Comparison of ENCODE assay signal across 16 mouse cellular contexts in genomic region chr10:40077346-40077959, GRCm38 (mm10). TPM values are rescaled to one million over a fixed set of nuclear protein-coding genes. Genes with fewer than 3 reads are reported as not detected.
A peak's percentile ranks its signal among the peaks of the same experiment; 100 is the strongest.
DNase-seq lines count a peak whose midpoint lies in the region; ATAC-seq and TF ChIP-seq lines count a peak whose summit lies in the region.
"Had no signal": no experiment of that assay in that cellular context is flagged by ENCODE, and none has a peak within 500 bp of the region (broad histone marks: within the 10 kb centered on the region; RNA-seq: fewer than 3 reads in every experiment).

No protein-coding gene starts in this region.

- no peak for TF ChIP-seq POLR2A in liver, adult 2 months (IDR thresholded peaks at IDR 0.05; ENCODE audit: extremely low read depth, insufficient read depth, low read length)

- no peak overlapping the region for H3K4me3 ChIP-seq in liver, adult 2 months (ENCODE audit: insufficient read depth, low read depth, low read length)
- H3K4me3 ChIP-seq: embryonic facial prominence, embryonic 13.5 days; forebrain, embryonic 13.5 days; left cerebral cortex, adult 2 months; neural tube, embryonic 15.5 days had no signal

- peaks cover under 1% of the 10 kb centered on the region; the same call in 1 of the 2 replicates for H3K79me2 ChIP-seq in liver, adult 2 months (ENCODE audit: control insufficient read depth, insufficient read depth, low read length)

- no peaks in the 10 kb centered on the region for H3K27me3 ChIP-seq in liver, adult 2 months (ENCODE audit: control insufficient read depth, insufficient read depth, low read length)
- H3K27me3 ChIP-seq: embryonic facial prominence, embryonic 13.5 days; forebrain, embryonic 13.5 days; neural tube, embryonic 15.5 days had no signal

- TF ChIP-seq CTCF in liver, adult 2 months (IDR thresholded peaks at IDR 0.05; ENCODE audit: low read depth, low read length) = no peak

- H3K4me1 ChIP-seq in liver, adult 2 months (ENCODE audit: control insufficient read depth, insufficient read depth, low read length) = peaks cover 24% of the 10 kb centered on the region
- H3K4me1 ChIP-seq: forebrain, embryonic 13.5 days had no signal

- no peak overlapping the region for H3K9ac ChIP-seq in liver, adult 2 months (ENCODE audit: low read depth, low read length)
- H3K9ac ChIP-seq: embryonic facial prominence, embryonic 13.5 days; forebrain, embryonic 13.5 days; neural tube, embryonic 15.5 days had no signal

- no peak overlapping the region for H3K27ac ChIP-seq in liver, adult 2 months (replicated peaks; ENCODE audit: insufficient read depth, low read depth, low read length)
- H3K27ac ChIP-seq: embryonic facial prominence, embryonic 13.5 days; forebrain, embryonic 13.5 days; left cerebral cortex, adult 2 months; neural tube, embryonic 15.5 days had no signal

- WGBS in liver, adult 2 months = 12% methylated on average over 4 of the region's 4 CpGs

- peak; percentile 38 for DNase-seq in kidney, postnatal 14 days
- DNase-seq in kidney, adult 11 months = no peak
- peak; percentile 58 for DNase-seq in gonadal fat pad, adult 2 months (ENCODE audit: low read depth)
- peak; percentile 96 for DNase-seq in liver, adult 2 months (ENCODE audit: extremely low read depth, low read depth, low spot score)
- DNase-seq in c-Kit-positive CD71-positive TER-119-positive erythroid progenitor cells, embryonic 14.5 days (ENCODE audit: low spot score) = no peak
- DNase-seq in right cerebral cortex, adult 18-20 months = no peak
- DNase-seq: cerebellum, postnatal 25 days; heart, postnatal 10 days; midbrain, embryonic 14.5 days; right cerebral cortex, postnatal 25 days had no signal

- H3K36me3 ChIP-seq in liver, adult 2 months (ENCODE audit: control insufficient read depth, insufficient read depth, low read length) = peaks cover 15% of the 10 kb centered on the region; the same call in 1 of the 2 replicates
- H3K36me3 ChIP-seq: embryonic facial prominence, embryonic 13.5 days; neural tube, embryonic 15.5 days had no signal

- ATAC-seq in neutrophil, adult 5-6 weeks (ENCODE audit: extremely low read depth, insufficient number of reproducible peaks, low FRiP score, poor library complexity, severe bottlenecking) = peak; percentile 93
- ATAC-seq in erythroid progenitor cell, adult 5-6 weeks (replicated peaks; ENCODE audit: low FRiP score, poor library complexity, severe bottlenecking) = no peak
- ATAC-seq: forebrain, embryonic 13.5 days had no signal

RNA-seq across cellular contexts. Expression of gene Mfsd4b1, which starts 52.4 kb away (rescaled TPM):
- polyA plus RNA-seq in gonadal fat pad, adult 2 months (2012; rRNA removed) = 0.85 and 1.6 TPM in 2 replicates
- 47.8 and 48.0 TPM in 2 replicates for total RNA-seq in liver, adult 2 months (2014; rRNA removed)
- 28.7 and 30.2 TPM in 2 replicates for polyA plus RNA-seq in liver, adult 2 months (2012; rRNA removed)
- total RNA-seq in neutrophil, adult 5-6 weeks (2017) = not detected in 2 replicates
- total RNA-seq in erythroid progenitor cell, adult 5-6 weeks (2015; ENCODE audit: low replicate concordance) = not detected in 2 replicates
- not detected in 2 replicates for total RNA-seq in erythroid progenitor cell, adult 5-6 weeks (2017; ENCODE audit: low replicate concordance)
- polyA plus RNA-seq: embryonic facial prominence, embryonic 13.5 days; forebrain, embryonic 13.5 days had no signal

Comparison
In these comparisons a context has a peak if more than half of its experiments do, and no peak if none do; other contexts are left out.
1. DNase-seq: peak in kidney, postnatal 14 days (single experiment), gonadal fat pad, adult 2 months (single experiment) and liver, adult 2 months (single experiment); none in kidney, adult 11 months (single experiment), c-Kit-positive CD71-positive TER-119-positive erythroid progenitor cells, embryonic 14.5 days (single experiment) and right cerebral cortex, adult 18-20 months (single experiment).
2. RNA of gene Mfsd4b1, which starts 52.4 kb away (total RNA-seq): 47.8 to 48.0 TPM in liver, adult 2 months; not detected in neutrophil, adult 5-6 weeks and not detected in erythroid progenitor cell, adult 5-6 weeks; every median in the first group is over 10 times any median in the second.